Mouse (Mus musculus) intestine, postnatal 0 days (tissue): ENCODE measurements around the gene Trim11. TPM values are rescaled to one million over a fixed set of nuclear protein-coding genes. Genes with fewer than 3 reads are reported as not detected.
A peak's percentile ranks its signal among the peaks of the same experiment; 100 is the strongest.

Experiments used
- ATAC-seq: fragments of 200-750 bp; cut with Nextera tagmentation; 2 replicates; pipeline ENCODE4 v1.8.0; 2017; ENCODE audit warnings: mild to moderate bottlenecking, moderate TSS enrichment, moderate library complexity
- H3K27ac ChIP-seq: fragments of 300-500 bp; sonication (generic); 2 replicates; pipeline ENCODE4 v1.5.1; 2014; ENCODE audit warnings: mild to moderate bottlenecking, low read depth, low read length, moderate library complexity
- H3K27me3 ChIP-seq: fragments of 300-500 bp; sonication (generic); replicated peaks from 2 replicates; pipeline ENCODE4 v1.6.1; 2014; ENCODE audit warnings: low read length, mixed read lengths; ENCODE audit not compliant: control insufficient read depth, insufficient read depth
- H3K36me3 ChIP-seq: fragments of 300-500 bp; sonication (generic); 2 replicates; pipeline ENCODE4 v1.6.1; 2014; ENCODE audit warnings: mild to moderate bottlenecking, moderate library complexity; ENCODE audit not compliant: control insufficient read depth, insufficient read depth
- H3K4me1 ChIP-seq: fragments of 300-500 bp; sonication (generic); replicated peaks from 2 replicates; pipeline ENCODE4 v1.6.1; 2014; ENCODE audit warnings: antibody characterized with exemption, low read length, mixed read lengths; ENCODE audit not compliant: control insufficient read depth, insufficient read depth
- H3K4me2 ChIP-seq: fragments of 300-500 bp; sonication (generic); replicated peaks from 2 replicates; pipeline ENCODE4 v1.6.1; 2014; ENCODE audit warnings: low read depth, mild to moderate bottlenecking, moderate library complexity
- H3K4me3 ChIP-seq: fragments of 300-500 bp; sonication (generic); 2 replicates; pipeline ENCODE4 v1.5.1; 2014; ENCODE audit warnings: low read depth, low read length
- H3K9ac ChIP-seq: fragments of 300-500 bp; sonication (generic); 2 replicates; pipeline ENCODE4 v1.6.1; 2014; ENCODE audit warnings: mild to moderate bottlenecking, low read depth, low read length
- H3K9me3 ChIP-seq: fragments of 300-500 bp; sonication (generic); 2 replicates; pipeline ENCODE4 v1.6.1; 2016; ENCODE audit warnings: mixed run types; ENCODE audit not compliant: control insufficient read depth
- CTCF ChIP-seq: sonication (generic); IDR thresholded peaks from 2 replicates; pipeline ENCODE4 v1.5.1; 2016; ENCODE audit warnings: low read depth, mild to moderate bottlenecking, control low read depth, antibody characterized with exemption, moderate library complexity
- WGBS: fragments of 180-500 bp; shearing (Covaris S2); extraction: QIAGEN DNeasy Blood & Tissue Kit; methylation state at CpG from one replicate; pipeline ENCODE4 v1.1.7; 2014; 5-methylcytosine and 5-hydroxymethylcytosine counted together
- polyA plus RNA-seq: library from polyadenylated mRNA; unstranded; fragments of >200 nt; fragmentation: Nextera tagmentation; extraction: Ambion mirVana; gene quantifications from 2 replicates; pipeline ENCODE4 v1.2.1, GENCODE M21; 2015

The Trim11 gene
- polyA plus RNA-seq, 1 experiment from 2014 or later = 8.9 TPM

GRCm38 (mm10) chr11:58965001-58965760, 12.7 kb upstream of the Trim11 start:
- Histone ChIP-seq H3K4me1 (0 out of 2 replicates have a peak, but pooled peaks cover 3% of the 10 kb centered on the region), H3K4me3 (no peak overlapping the region), H3K9ac (no peak overlapping the region), H3K9me3 (no peaks in the 10 kb centered on the region), H3K27me3 (peaks cover 8% of the 10 kb centered on the region), H3K27ac (no peak overlapping the region), H3K4me2 (no peak overlapping the region), H3K36me3 (no peaks in the 10 kb centered on the region)
- no peak for TF ChIP-seq CTCF
- peak; percentile 55 for ATAC-seq
- WGBS = 50% methylated on average over 12 of the region's 12 CpGs

- H3K4me1 ChIP-seq = 0 out of 2 replicates have a peak, but pooled peaks cover 3% of the 10 kb centered on the region
- H3K27ac ChIP-seq = no peak overlapping the region
- no peak for ATAC-seq
- H3K4me2 ChIP-seq = no peak overlapping the region
- H3K27me3 ChIP-seq = peaks cover under 1% of the 10 kb centered on the region
- H3K9me3 ChIP-seq = no peaks in the 10 kb centered on the region
- peak; percentile 71 for TF ChIP-seq CTCF
- no peaks in the 10 kb centered on the region; the same call in 1 of the 2 replicates for H3K36me3 ChIP-seq
- H3K4me3 ChIP-seq = no peak overlapping the region
- no peak overlapping the region for H3K9ac ChIP-seq
- 100% methylated on average over 1 of the region's 1 CpGs for WGBS
These were observed 10.5 kb upstream of the Trim11 start for GRCm38 (mm10) chr11:58967346-58967745.

- peaks cover 3% of the 10 kb centered on the region; the same call in 1 of the 2 replicates for H3K36me3 ChIP-seq
- 69% methylated on average over 7 of the region's 7 CpGs for WGBS
- no peak overlapping the region for H3K9ac ChIP-seq
- no peak for TF ChIP-seq CTCF
- H3K4me3 ChIP-seq = no peak overlapping the region
- no peaks in the 10 kb centered on the region for H3K27me3 ChIP-seq
- 0 out of 2 replicates have a peak, but pooled peaks cover 3% of the 10 kb centered on the region for H3K4me1 ChIP-seq
- ATAC-seq = no peak
- no peaks in the 10 kb centered on the region for H3K9me3 ChIP-seq
- no peak overlapping the region for H3K4me2 ChIP-seq
- no peak overlapping the region for H3K27ac ChIP-seq
These were observed 9.3 kb upstream of the Trim11 start for GRCm38 (mm10) chr11:58968551-58968950.

- Histone ChIP-seq H3K27ac (no peak overlapping the region), H3K4me1 (0 out of 2 replicates have a peak, but pooled peaks cover 3% of the 10 kb centered on the region), H3K9ac (no peak overlapping the region), H3K9me3 (no peaks in the 10 kb centered on the region), H3K4me3 (no peak overlapping the region), H3K36me3 (peaks cover 3% of the 10 kb centered on the region; the same call in 1 of the 2 replicates), H3K4me2 (no peak overlapping the region), H3K27me3 (no peaks in the 10 kb centered on the region)
- TF ChIP-seq CTCF = no peak
- 53% methylated on average over 8 of the region's 8 CpGs for WGBS
- ATAC-seq = no peak
These were observed 8.9 kb upstream of the Trim11 start for GRCm38 (mm10) chr11:58969027-58969426.

GRCm38 (mm10) chr11:58969659-58970058, 8.2 kb upstream of the Trim11 start:
- Histone ChIP-seq H3K4me1 (0 out of 2 replicates have a peak, but pooled peaks cover 3% of the 10 kb centered on the region), H3K4me3 (no peak overlapping the region), H3K36me3 (peaks cover 6% of the 10 kb centered on the region; the same call in 1 of the 2 replicates), H3K4me2 (no peak overlapping the region), H3K9ac (no peak overlapping the region), H3K27ac (0 out of 2 replicates have a peak overlapping the region, but pooled peaks have one; percentile 7), H3K9me3 (no peaks in the 10 kb centered on the region), H3K27me3 (no peaks in the 10 kb centered on the region)
- ATAC-seq = peak; percentile 71
- 30% methylated on average over 6 of the region's 6 CpGs for WGBS
- no peak for TF ChIP-seq CTCF

GRCm38 (mm10) chr11:58970831-58971530, 6.9 kb upstream of the Trim11 start:
- H3K27me3 ChIP-seq = no peaks in the 10 kb centered on the region
- H3K27ac ChIP-seq = no peak overlapping the region
- TF ChIP-seq CTCF = 0 out of 2 replicates have a peak, but pooled peaks have one; percentile 14
- no peak overlapping the region for H3K4me3 ChIP-seq
- no peak for ATAC-seq
- no peaks in the 10 kb centered on the region for H3K9me3 ChIP-seq
- 87% methylated on average over 21 of the region's 21 CpGs for WGBS
- 0 out of 2 replicates have a peak, but pooled peaks cover 3% of the 10 kb centered on the region for H3K4me1 ChIP-seq
- H3K9ac ChIP-seq = no peak overlapping the region
- H3K4me2 ChIP-seq = no peak overlapping the region
- peaks cover 7% of the 10 kb centered on the region; the same call in 1 of the 2 replicates for H3K36me3 ChIP-seq
